Mouse (Mus musculus): ENCODE measurements at regions not wholly inside any gene's neighbourhood (a gene's known extent, or its start where the extent isn't known, plus 50 kb on each side); places are given as distances from the start of the nearest gene placed in this dataset.
A peak's percentile ranks its signal among the peaks of the same experiment; 100 is the strongest.

DNA sequence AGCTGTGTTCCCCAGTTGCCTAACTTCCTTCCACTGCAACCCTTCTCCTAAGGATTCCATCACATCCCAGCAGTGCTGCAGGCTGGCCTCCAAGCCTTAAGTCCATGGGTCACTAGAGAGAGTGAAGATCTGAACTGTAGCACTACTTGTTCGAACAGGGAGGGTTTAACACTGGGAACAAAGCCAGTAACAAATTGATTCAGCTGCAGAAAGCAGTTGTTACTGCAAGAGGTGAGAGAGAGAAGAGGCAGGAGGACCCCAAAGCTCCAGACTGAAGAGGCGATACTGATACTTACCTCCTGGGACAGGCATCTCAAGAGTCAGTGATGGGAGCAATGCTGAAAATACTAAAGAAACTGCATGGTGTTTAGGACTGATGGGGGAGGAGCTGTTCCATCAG, 600.1 kb upstream of the Cdh5 start:
- DNase-seq = no peak

DNA sequence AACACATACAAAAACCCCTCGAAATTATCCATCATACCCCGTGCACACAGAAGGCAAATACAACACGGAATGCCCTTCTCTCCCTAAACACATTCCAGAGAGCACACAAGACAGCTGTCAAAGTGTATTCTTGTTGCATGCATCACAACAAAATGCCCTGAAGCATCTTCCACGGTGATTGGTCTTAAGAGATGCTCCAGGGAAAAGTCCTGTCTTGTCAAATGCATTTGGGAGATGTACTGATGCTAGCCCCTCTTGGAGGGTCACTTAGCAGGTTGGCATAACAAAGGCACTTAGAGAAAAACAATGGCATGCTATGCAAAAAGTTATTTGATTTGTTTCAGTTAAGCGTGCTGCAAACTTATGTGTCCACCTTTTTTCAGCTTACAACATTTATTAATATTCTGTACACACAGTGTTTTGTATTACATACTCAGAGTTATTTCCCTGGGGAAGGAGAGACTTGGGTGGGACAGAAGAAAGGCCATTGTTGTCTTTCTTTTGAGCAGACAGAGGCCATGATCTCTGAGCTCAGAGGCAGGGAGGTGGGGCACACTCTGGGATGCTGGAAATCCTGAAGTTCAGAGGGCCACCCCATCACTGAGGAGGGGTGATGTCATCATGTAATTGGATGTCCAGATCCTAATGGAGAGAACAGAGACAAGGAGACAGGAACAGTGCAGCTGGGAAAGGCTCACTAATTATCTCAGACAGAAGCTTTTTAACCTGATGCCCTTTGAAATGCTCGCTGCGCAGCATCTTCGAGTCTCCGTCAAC, 598.2 kb upstream of the Cdh5 start:
- no peak for DNase-seq

DNA sequence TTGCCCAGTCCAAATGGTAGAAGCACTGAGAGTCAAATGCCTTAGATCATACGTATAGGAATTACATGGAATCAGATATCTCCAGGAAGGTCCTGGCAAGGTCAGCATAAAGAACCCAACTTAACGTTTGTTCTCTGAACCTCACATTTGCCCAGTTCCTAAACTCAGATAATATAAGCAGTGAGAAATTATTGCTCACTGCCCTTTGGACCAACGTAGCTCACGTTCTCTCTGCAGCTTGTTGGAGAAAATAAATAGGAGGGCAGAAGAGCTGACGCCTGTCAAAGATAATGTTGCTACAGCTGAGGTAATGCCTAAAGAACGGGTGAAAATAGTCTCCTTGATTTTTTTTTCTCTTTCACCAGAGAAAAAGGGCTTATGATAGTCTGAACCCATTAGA, 595.1 kb upstream of the Cdh5 start:
- no peak for DNase-seq

DNA sequence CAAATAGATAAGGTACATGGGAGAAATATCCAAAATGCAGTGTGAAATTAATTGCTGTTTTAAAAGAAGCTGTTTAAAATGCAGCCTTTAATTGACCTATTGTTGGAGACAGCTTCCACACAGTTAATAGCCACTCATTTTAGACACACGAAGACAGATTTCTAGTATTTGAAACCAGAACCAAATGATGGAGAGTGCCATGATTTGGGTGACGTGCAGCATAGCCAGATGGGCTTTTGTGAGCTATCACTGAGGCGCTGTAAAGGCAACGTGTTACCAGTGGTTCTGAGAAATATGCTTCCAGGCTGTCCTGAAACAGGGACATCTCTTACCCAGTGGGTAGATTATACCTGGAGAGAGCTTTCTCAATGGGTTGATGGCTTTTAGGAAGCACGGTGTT, 594.4 kb upstream of the Cdh5 start:
- DNase-seq = no peak

DNA sequence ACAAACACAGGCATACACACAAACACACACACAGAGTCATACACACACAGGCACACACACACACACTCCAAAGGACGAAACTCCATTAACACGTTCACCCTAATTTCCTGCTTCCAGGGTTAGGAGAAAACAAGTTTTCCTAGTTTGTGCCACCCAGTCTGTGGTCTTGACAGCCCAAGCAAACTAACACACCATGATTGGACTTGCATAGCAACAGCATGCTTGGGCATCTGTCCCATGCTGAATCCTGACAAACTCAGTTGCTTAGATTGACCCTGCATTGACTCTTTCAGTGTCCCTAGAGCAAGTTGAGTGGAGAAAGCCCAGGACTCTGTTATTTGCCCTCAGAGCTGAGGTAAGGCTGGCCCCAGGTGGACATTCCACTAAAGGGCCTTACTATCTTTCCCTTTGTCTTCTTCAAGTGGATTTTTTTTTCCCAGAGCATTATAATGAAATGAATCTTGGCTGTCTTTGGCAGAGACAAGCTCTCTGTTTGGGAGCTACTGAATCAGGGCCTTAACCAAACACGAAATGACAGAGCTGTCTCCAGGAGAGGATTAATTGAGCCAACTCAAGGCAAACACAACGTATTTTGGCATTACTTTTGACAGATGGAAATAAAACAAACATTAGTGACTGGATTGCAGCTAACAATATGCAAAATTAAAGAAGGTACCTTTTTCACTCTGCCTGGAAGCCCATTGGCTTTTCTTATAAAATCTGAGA, 581.1 kb upstream of the Cdh5 start:
- DNase-seq = no peak

DNA sequence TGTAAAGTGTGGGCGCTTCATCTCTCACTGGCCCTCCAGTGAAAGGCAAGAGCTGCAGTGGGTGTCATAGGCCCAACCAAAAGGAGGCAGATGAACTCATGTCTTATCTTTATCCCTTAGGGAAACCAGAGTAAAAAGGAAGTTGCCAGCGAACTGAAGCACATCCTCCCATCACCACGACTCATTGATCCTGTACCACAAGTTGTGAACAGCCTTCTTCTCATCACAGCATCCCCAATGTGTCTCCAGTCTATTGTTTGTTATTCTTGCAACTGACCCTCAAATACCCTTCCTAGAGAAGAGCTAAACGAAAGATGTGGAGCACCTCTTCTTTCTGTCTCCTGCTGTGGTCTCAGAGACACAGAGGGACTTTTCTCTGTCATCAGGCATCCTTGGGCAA, 570.5 kb upstream of the Cdh5 start:
- DNase-seq = no peak

DNA sequence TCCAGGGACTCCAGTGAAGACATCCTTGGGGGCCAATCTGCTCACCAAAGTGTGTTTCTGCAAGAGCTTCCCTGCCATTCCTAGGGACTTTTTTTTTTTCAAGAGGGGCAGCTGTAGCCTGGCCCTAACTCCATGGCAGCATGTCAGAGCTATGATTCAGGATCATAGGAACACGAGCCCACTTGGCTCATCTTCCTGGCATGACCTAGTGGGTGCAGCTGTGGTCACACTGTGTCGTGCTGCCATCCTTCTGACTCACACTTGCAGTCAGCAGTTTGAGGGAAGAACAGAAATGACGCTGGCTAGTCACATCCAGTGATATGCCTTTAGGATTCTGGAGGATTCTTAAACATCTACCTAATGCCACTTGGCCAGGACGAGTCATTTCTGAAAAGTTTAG, 566.5 kb upstream of the Cdh5 start:
- DNase-seq = no peak

DNA sequence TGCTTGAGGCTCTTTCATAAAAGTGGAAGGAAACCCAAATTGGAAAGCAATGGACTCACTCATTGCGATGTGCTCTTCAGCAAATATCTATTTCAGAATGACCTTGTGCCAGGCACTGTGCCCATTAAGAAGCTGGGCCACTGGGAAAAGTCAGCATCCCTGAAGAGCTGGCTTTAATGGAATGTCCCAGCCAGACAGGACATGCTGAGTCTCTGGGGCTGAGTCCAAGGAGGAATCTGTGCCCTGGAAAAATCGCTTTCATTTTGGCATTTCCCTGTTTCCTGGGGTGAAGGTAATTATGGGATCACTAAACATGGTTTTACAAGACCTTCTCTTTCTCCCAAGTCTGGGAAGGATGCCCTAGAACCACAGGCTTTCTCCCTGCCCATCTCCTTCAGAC, 564.6 kb upstream of the Cdh5 start:
- DNase-seq = no peak

DNA sequence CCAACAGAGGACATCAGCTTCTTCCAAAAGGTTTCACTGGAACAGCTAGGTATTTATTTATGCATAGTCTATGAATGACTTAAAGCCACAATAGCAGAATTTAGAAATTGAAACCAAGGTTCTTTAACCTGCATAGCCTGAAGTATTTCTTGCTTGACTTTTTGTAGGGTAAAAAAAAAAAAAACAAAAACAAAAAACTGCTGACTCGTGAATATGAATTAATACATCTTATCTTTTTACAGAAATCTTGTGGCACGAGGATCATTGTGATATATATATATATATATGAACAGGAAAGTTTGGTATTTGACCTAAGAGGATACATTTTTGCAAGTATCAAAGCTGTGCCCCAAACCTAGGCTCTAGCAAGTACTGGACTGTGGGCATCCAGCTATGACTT, 559.5 kb upstream of the Cdh5 start:
- no peak for DNase-seq

DNA sequence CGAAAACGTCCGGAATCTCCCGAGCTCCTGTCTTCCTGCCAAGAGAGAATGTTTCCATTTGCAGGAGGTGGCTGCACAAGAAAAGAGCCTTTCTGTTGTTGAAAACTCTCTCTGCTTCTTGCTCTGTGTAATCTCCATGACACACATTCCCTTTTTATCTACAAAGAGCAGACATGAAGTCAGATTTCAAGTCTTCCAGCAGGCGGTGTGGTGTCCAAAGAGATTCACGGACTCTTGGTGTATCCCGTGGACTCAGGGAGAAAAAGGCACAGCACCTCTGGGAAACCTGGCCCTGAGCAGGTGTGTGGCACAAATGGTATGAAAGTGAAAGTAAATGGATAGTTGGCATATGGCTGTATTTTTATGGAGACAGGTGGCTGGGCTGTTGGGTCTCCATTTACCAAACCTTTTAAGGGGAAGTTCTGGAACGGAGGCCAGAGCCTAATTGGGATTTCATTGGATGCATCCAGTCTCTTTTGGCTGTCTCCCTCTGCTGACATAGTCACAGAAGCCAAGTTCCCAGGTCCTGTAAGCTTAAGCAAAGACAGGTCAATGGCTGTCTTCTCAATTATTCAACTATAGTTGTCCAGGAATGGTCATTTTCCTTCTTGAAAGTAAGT, 549.4 kb upstream of the Cdh5 start:
- DNase-seq = peak; percentile 12

DNA sequence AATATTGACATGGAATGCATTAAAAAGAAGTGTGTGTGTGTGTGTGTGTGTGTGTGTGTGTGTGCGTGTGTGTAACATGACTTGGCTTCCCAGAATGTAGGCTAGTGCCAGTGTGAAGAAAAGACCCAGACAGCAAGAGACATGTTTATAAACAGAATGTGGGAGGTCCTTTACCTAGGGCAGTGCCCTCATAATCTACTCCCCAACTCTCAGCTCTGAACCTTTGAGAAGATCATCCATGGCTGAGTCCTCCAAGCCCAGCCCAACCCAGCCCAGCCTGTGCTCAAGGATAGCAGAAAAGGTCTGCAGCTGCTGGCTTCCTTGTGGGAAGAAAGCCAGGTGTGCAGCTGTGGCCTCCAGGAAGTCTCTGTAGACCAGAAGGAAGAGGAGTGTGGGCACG, 539.8 kb upstream of the Cdh5 start:
- DNase-seq = no peak

DNA sequence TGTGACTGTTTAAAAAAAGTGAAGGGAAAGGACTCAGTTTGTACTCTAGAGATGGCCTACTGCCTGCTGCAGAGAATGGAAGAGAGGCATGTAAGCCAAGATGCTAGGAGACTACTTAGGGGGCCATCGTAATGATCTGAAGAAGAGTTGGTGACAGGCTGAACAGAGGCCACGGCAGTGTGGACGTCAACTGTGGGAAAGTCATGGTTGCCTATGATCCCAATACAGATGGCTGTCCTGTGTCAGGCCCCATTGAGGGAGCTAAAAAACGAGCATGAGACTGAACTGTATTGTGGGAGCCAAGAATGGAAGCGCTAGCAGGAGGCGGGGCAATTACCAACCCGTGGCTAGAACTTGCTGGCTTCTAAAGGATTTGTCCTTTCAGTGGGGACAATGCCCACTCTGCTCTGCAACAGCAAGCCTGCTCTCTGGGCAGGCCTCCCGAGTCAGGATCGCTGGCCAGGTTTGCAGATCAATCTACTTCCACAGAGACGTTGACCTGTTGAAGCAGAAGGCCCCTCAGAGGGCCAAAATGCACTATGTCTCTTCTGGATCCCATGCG, 530.5 kb upstream of the Cdh5 start:
- DNase-seq = no peak

DNA sequence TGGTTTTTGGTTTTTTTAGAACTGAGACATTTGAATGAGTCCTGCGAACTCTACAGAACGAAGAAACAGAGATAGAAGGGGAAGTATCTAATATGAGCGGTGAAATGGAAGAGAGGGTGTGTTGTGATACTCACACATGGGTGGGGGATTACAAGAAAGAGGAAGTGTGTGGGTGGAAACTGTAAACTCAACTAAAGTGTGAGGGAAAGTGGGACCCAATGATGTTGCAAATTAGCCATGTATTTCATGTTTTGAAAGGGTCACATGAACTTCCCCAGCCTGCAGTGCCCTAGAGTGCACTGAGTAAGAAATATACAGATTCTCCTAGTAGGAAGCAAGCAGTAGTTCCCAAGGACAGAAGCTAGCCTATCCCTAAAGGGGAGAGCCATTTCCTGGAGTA, 524.3 kb upstream of the Cdh5 start:
- DNase-seq = no peak

DNA sequence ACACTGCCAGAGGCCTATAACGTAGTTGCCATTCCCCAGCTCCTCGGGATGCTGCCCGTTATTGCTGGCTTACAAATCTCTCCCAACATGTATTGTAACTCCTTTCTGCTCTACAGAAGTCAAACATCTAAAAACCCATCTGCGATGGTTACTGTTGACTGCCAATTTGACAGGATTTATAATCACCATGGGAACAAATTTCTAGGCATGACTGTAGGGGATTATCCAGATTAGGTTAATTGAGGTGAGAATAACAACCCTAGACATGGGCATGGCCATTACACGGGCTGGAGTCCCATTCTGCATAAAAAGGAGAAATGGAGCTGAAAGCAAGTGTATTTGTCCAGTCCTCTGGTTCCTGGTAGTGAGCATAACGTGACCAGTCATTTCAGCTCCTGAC, 523.4 kb upstream of the Cdh5 start:
- DNase-seq = peak; percentile 21

DNA sequence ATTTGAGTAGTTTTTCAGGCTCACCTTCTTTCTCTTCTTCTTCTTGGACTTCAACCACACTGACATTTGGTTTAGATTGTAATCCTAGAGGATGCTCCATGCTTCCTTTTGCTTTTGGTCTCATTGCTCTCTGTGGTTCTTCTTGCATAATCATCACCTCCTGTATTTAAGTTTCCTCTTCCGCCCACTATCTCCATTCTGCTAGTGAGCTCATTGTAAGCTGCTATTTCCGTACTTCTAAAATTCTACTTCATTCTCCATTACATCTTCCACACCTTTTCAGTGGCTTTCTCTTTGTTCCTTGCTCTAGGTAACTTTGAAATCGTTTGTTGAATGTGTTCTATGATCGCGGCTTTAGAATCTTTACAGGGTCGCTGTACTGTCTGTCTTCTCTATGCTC, 493.1 kb upstream of the Cdh5 start:
- no peak for DNase-seq

DNA sequence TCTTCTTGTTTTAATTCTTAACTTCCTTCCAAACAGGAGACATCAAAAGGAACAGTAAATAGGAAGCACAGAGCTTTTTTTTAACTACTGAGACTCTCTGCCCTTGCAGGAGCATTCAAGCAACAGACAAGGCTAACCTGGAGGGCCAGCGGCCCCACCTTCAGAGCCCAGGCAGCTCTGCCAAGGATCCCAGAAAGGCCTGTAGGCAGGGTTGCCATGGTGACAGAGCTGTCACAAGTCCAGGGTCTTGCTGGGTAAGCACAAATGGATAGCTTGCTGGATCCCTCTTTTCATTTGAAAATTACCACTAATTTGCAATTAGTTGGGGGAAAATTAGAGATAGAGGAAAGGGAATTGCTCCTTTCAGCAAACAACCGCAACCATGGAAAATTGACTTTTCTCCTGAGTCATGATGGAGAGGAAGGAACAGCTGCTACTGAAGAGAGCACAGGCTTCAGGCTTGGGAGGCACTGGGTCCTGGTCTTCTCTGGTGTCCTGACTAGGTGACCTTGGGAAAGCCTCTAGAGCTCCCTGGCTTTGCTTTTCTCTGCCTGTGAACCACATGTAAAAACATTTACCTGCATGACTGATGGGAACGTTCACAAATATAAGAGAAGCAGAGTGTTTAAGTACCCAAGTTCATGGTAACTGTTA, 477.5 kb upstream of the Cdh5 start:
- DNase-seq = peak; percentile 70

DNA sequence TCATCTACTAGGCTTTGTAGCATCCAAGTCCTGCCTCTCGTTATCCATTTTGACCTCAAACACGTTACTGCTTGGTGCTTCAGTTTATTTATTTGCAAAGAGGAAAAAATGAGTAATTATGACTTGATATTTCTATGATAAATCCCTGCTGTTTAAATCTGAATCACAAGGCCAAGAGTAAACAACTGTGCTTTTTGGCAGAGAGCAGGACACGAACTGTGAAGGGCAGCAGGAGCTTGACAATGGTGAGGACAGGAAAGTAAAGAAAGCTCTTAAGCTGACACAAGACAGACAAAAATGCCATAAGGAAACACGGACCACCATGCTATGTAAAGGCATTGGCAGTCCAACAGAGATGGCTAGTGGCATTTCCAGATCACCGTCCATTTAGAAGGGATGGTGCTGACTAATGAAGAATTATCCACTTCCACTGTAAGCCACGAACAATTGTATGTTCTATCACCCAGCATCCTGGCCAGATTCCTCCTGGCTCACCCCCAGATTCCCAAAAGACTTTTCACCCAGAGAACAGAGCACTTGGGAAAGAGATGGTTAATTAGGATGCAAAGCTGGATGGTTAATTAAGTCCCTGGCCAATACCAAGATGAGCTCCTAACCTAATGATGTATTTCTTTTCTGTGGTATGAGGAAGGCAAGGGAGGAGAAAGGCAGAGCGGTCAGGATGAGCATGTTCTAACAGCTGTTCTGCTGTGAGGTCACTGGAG, 476.1 kb upstream of the Cdh5 start:
- DNase-seq = no peak

DNA sequence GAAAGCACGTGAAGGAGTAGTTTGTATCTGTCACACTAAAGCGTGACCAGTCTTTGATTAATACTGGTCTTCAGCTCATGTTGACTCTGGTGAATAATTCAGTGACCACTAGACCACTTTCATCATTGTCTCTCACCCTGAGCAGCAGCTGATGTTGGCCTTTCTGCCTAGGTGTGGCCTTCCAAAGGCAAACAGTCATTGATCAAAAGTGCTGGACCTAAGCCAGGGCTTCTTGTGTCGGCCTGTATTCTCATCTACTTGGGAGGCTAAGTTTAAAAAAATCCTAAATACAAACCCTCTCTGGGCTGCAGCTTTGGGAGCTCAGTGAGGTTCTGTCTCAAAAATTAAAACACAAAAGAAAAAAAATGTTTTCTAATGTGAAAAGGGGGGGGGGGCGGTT, 475.0 kb upstream of the Cdh5 start:
- no peak for DNase-seq

DNA sequence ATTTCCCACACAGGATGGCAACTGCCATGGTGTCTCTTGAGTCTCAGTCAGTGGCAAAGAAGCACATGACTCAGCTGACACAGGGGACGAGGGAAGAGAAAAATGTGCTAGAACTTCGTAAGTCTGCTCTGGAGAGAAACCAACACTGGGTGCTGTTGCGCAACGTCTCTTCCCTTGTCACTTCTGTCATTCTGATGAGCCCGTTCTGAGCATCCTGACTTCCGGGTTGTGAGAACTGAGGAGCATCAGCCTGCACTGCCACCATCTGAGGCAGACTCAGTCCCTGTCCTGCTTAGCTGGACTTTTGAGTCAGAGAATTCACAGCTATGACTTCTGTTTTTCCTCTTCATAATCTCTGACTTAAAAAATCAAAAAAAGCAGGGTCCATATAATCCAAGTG, 468.9 kb upstream of the Cdh5 start:
- no peak for DNase-seq

DNA sequence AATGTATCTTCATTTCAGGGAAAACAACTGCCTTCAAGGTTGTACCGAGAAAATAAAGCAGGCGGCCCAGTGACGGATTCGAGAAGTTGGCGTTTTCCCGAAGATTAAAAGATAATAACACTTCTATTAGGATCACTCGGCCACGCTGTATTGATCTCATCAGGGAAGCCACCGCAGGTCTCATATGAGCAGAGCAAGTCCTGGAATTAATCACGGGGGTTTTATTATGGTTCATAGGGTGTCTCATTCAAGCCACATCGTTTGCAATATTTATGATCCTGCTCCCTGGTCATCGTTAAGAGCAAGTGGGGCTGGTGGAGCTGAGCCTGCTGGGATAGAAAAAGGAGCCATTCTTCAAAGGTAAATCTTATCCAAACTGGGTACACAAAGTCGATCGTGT, 466.5 kb upstream of the Cdh5 start:
- no peak for DNase-seq

DNA sequence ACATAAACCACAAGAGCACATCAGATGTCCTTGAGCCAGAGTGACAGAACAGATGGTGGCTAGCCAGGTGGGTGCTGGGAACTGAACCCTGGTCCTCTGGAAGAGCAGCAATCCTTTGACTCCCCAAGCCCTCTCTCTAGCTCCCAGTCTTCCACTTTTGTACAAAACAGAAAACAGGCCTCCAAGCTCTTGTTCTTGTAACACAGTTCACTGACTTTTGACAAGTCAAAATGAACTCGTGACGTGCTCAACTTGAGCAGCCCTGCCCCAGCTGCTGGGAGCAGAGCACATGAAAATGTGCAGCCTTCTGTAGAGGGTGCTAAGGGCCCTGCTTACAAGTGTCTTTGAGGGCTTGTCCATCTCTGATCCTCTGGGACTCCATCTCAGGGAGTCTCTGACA, 457.8 kb upstream of the Cdh5 start:
- no peak for DNase-seq

DNA sequence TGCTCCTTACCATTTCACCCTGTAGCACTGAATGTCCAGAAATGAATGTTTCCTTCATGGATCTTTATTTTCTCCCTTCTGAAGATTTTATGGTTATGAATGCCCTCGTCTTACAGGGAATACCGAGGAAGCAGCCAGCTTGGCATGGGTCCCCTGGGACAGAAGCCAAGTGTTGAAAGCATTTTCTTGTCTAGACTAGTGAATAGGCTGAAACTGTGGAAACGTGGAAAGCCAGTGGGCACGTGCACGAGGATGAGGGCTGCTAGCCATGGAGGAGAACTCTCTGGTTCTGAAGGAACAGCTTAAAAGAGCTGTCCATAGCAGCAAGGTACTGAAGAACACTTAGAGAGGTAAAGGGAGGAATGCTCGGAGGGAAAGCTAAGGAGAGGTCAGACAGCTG, 457.3 kb upstream of the Cdh5 start:
- peak; percentile 34 for DNase-seq

DNA sequence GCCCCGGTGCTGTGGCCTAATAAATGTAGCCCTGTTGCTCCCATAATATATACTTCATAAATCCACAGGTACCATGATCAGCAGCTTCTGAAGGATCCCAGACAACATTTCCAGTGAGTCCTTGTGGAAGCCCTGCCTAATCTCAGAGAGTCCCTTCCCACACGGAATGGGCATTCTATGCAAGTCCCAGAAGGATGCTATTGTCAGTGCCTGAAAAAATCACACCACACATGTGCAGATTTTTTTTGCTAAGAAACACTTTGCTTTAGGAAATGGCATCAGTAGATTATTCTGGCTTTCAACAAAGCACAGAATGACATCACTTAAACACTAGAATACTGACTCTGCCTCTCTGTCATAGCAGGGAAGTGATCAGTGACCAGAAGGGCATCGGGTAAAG, 456.6 kb upstream of the Cdh5 start:
- no peak for DNase-seq

All from layer of hippocampus, adult 9-11 months (tissue).